Mouse (Mus musculus): ENCODE measurements around the gene Slc16a7. TPM values are rescaled to one million over a fixed set of nuclear protein-coding genes. Genes with fewer than 3 reads are reported as not detected.

Gene Slc16a7
- total RNA-seq, 1 experiment from 2014 or later: 27.2 TPM

DNA sequence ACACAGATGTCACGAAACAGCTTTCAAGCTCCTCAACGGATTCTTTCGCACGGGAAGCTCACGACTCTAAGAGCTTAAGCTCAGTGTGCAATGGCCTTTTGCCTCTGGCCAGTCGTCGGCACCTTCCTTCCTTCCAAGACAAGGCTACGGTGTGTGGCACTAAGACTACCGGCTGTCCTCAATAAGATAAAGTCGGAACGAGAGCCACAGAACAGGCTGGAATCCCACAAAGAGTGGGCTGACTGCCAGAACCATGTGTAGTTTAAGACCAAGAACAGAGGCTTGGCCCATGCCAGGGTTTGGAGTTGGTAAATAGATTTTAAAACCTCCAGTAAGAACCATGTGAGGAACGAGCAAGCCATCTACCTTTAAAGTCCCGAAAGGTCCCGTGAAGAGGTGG is 123.8 kb downstream of the Slc16a7 start:
- no peak for ATAC-seq (replicated peaks; ENCODE audit: insufficient number of reproducible peaks, low FRiP score, low TSS enrichment, poor library complexity, severe bottlenecking)

DNA sequence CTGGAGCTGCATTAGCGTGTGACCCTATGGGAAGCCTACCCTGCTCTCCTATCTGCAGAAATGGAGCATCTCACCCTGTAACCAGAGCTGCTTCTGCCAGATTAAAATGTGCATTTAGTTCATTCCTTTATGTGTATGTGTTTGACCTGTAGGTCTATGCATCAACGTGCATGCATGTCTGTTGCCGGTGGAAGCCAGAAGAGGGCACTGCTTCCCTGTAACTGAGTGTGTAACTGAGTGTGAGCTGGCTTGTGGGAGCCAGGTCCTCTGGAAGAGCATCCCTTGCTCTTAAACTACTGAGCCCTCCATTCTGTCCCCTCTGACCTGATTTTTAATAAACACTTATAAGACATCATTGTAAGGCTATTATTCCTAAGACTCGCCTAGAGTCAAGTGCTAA is 124.3 kb downstream of the Slc16a7 start:
- ATAC-seq (replicated peaks; ENCODE audit: insufficient number of reproducible peaks, low FRiP score, low TSS enrichment, poor library complexity, severe bottlenecking): peak; percentile 56

DNA sequence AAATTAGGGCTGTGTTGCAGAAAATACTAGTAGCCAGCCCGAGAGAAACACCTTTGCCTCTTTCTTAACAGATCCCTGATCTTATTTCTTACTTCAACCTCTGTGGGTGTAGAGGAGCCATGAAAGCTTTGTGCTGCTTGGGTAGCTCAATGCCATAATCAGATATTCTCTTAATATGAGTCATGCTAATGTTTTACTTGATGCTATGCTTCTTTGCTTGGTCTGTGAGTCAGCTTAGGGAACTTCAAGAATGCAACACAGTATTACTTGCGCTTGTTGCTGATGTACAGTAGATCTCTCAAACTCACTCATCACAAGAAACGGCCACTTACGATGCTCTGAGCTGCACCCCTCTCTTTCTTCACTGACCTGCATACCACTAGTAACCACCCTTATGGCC is 133.4 kb downstream of the Slc16a7 start:
- no peak for ATAC-seq (replicated peaks; ENCODE audit: insufficient number of reproducible peaks, low FRiP score, low TSS enrichment, poor library complexity, severe bottlenecking)

DNA sequence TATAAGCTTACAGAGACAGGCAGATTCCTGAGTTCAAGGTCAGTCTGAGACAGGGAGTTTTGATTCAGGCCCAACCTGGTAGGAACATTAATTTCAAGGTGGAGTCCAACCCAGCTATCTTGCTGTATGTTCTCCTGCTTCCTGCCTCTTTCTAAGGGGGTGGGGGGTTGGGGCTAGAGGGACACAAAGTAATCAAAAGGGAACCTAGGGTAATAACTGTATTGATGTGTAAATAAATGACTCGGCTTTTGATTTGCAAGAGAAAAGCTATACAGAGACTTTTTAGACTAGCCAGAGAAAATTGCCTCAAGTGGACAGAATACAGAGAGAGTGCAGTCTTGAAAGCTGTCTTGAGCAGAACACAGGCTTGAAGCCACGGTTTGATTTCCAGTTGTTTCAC is 174.7 kb downstream of the Slc16a7 start:
- no peak for ATAC-seq (replicated peaks; ENCODE audit: insufficient number of reproducible peaks, low FRiP score, low TSS enrichment, poor library complexity, severe bottlenecking)

DNA sequence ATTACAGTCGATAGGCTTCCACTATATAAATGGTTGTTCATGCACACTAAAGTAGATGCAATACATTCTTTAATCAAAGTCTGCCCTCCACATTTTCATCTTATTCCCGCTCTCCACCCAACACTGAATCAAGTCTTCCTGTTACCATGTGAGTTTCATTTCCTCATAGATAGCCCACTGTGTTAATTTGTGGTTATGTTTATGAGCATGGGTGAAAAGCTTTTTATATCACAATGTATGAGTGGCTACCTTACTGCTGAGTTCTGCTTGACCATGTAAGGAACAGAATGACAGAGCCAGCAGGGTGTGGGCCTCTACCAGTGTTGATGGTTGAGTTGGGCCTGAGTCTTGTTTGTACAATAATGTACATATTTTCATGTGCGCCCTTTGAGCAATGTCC is 175.5 kb downstream of the Slc16a7 start:
- no peak for ATAC-seq (replicated peaks; ENCODE audit: insufficient number of reproducible peaks, low FRiP score, low TSS enrichment, poor library complexity, severe bottlenecking)

DNA sequence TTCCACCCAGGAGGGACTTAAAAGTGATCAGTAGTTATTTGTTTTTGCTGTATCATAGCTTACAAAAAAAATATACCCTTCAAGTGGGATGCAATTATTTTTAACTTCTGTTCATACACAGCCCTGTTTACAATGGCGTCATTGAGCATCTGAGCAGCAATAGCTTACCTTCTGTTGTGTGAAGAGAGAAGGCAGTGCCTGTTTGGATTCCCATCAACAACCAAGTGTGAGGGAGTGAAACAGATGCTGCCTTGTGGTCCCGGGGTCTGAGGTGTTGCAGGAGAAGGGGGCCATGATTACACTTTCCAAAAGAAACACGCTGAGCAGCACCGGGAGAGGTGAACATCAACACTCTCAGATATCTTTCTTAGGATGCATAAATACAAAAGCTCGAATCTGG is 201.7 kb downstream of the Slc16a7 start:
- ATAC-seq (replicated peaks; ENCODE audit: insufficient number of reproducible peaks, low FRiP score, low TSS enrichment, poor library complexity, severe bottlenecking): no peak

DNA sequence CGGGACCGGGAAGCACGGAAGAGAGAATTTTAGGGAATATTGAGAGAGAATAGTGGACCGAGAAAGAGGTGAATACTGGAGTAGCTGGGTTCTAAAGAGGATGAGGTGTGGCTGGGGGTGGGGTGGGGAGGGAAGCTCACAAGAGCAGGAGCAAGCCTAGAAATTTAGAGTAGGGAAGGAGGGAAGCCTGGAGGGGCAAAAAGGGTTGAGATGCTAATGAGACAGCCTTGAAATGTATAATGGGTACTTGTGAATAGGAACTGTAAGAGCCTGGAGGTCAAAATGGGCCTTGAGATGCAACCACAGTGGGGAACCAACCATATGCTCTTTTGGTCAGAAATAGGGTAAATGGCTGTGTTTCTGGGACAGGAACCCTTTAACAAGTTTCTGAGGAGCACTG is 203.9 kb downstream of the Slc16a7 start:
- no peak for ATAC-seq (replicated peaks; ENCODE audit: insufficient number of reproducible peaks, low FRiP score, low TSS enrichment, poor library complexity, severe bottlenecking)

DNA sequence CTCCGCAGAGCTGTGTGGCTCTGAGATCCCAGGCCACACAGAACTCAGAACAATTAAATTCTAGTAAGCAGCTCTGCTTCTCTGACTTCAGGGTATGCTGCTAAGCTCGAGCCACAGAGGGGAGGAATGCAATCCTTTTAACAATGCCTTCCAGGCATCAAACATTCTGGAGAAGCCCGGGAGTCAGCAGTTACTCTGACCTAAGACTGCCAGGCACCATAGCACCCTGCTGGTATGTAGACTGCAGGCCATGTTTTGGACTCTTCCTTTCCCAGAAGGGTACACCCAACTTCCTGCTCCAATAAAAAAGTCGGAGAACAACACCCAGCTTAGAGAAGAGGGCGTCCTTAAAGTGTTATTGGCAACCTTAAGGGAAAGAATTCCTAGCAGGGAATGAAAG is 205.1 kb downstream of the Slc16a7 start:
- no peak for ATAC-seq (replicated peaks; ENCODE audit: insufficient number of reproducible peaks, low FRiP score, low TSS enrichment, poor library complexity, severe bottlenecking)

DNA sequence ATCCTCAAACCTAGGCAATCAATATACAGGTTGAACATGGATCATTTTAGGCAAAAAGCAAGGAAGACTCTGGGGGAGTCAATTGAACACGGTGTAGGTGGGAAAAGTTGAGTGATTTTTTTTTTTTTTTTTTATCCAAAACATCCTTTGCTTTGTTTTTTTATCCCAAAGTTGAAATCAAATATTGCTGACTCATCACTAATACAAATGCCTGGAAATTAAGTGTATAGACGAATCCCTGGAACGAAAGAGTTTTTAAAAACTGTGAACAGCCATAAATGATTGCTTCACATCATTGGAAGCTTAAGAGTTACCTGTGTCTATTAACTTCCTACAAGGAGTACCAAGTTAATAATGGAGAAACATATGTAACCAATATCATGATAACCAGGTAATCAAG is 206.7 kb downstream of the Slc16a7 start:
- no peak for ATAC-seq (replicated peaks; ENCODE audit: insufficient number of reproducible peaks, low FRiP score, low TSS enrichment, poor library complexity, severe bottlenecking)

DNA sequence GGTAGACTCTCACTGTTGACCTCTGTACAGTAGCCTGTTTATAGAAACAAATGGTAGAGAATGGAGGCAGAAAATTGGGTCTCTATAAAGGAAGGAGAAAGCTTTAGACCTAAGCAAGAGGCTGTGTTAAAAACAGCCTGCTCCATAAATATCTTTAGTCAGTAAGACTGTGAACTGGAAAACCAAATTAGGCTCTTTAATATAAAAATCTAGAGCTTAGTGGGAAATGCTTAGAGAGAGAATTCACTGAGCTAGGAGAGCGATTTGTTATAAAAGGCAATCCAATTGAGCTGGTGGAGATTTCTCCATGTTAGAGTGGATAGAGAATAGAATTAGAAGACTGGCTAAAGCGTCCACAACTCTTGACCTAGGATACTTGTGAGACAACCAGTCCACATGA is 211.5 kb downstream of the Slc16a7 start:
- no peak for ATAC-seq (replicated peaks; ENCODE audit: insufficient number of reproducible peaks, low FRiP score, low TSS enrichment, poor library complexity, severe bottlenecking)

DNA sequence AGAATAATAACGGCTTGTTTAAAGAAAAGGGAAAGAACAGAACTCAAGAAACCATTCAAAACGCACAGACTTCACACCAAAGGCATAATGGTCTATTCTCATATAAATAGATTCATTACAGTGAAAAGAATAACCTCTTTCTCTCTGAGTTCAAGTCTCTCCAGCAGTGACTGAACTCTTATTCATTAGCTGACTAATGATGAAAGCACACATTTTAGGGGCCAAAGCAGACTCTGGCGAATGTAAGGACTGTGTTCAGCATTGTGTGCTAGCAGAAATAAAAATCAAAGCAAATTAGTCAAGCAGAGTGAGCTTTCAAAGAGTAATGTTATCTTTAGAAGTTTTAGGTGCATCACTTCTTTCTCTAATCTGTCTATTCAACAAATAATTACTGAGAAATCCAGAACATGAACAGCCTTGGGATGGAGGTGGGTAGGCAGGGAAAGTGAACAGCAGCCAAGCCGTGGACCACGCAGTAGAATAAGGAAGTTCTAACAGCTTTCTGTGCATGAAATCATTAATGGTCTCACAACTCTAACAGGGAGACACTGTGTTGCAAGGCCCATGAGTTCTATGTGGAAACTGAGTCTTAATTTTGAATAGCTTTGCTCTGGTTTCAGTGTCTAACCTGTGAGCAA is 214.1 kb downstream of the Slc16a7 start:
- no peak for ATAC-seq (replicated peaks; ENCODE audit: insufficient number of reproducible peaks, low FRiP score, low TSS enrichment, poor library complexity, severe bottlenecking)

DNA sequence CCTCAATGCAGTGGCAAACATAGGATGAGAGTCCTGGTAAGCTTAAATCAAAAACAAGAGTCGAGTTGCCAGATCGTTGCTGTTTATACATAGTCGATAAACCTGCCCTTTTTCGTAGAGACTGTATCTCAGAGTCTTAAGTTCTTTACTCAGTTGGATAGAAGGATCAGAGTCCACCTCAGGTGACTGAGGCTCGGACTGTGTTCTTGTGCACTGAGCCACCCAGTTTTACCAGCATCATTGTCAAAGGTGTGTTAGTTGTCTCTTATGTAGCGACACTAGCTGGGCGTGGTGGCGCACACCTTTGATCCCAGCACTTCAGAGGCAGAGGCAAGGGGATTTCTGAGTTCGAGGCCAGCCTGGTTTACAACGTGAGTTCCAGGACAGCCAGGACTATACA is 217.6 kb downstream of the Slc16a7 start:
- ATAC-seq (replicated peaks; ENCODE audit: insufficient number of reproducible peaks, low FRiP score, low TSS enrichment, poor library complexity, severe bottlenecking): no peak

DNA sequence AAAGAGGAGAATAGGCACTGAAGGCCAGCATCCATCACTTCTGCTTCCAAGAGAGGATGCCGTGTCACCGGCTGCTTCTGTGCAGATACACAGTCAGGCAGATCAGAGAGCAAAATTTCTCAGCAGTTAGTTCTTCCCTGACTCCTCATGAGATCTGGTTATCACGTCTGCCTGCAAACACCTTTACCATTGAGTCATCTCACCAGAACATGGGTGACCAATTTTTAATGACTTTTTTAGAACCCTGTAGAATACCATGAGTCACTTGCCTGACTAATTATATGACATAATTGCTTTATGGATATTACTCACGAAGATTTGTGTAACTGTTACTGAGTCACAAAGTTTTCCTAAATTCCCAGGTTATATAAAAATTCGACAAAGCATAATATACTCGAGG is 218.1 kb downstream of the Slc16a7 start:
- ATAC-seq (replicated peaks; ENCODE audit: insufficient number of reproducible peaks, low FRiP score, low TSS enrichment, poor library complexity, severe bottlenecking): no peak

Measured in monocyte, adult 5-6 weeks (primary cell).